Mouse (Mus musculus) hindbrain, embryonic 13.5 days (tissue): ENCODE measurements at regions not wholly inside any gene's neighbourhood (a gene's known extent, or its start where the extent isn't known, plus 50 kb on each side); places are given as distances from the start of the nearest gene placed in this dataset.
"Not testable (repeated sequence)": the region's sequence is repeated elsewhere in the genome, so short reads cannot be mapped to it uniquely, and the experiment has no call there.

Experiments used
- ATAC-seq: fragments of 200-750 bp; cut with Nextera tagmentation; 2 replicates; pipeline ENCODE4 v1.8.0; 2017; ENCODE audit warnings: moderate TSS enrichment; ENCODE audit not compliant: low FRiP score
- H3K27ac ChIP-seq: fragments of 300-500 bp; sonication (generic); 2 replicates; pipeline ENCODE4 v1.5.1; 2015; ENCODE audit warnings: inconsistent platforms, mild to moderate bottlenecking, moderate library complexity
- H3K27me3 ChIP-seq: fragments of 300-500 bp; sonication (generic); 2 replicates; pipeline ENCODE4 v1.6.1; 2015; ENCODE audit warnings: mild to moderate bottlenecking, inconsistent platforms
- H3K36me3 ChIP-seq: fragments of 300-500 bp; sonication (generic); 2 replicates; pipeline ENCODE4 v1.6.1; 2015; ENCODE audit warnings: mild to moderate bottlenecking, inconsistent platforms
- H3K4me1 ChIP-seq: fragments of 300-500 bp; sonication (generic); replicated peaks from 2 replicates; pipeline ENCODE4 v1.6.1; 2015; ENCODE audit warnings: inconsistent platforms
- H3K4me2 ChIP-seq: fragments of 300-500 bp; sonication (generic); 2 replicates; pipeline ENCODE4 v1.6.1; 2015; ENCODE audit warnings: inconsistent platforms, mild to moderate bottlenecking, moderate library complexity
- H3K4me3 ChIP-seq: fragments of 300-500 bp; sonication (generic); 2 replicates; pipeline ENCODE4 v1.5.1; 2015; ENCODE audit warnings: mild to moderate bottlenecking, inconsistent platforms
- H3K9ac ChIP-seq: fragments of 300-500 bp; sonication (generic); 2 replicates; pipeline ENCODE4 v1.6.1; 2015; ENCODE audit warnings: mild to moderate bottlenecking, inconsistent platforms
- H3K9me3 ChIP-seq: fragments of 300-500 bp; sonication (generic); 2 replicates; pipeline ENCODE4 v1.6.1; 2016; ENCODE audit warnings: inconsistent platforms
- WGBS: fragments of 180-500 bp; shearing (Covaris S2); methylation state at CpG from one replicate; pipeline ENCODE4 v1.1.7; 2015; 5-methylcytosine and 5-hydroxymethylcytosine counted together

DNA sequence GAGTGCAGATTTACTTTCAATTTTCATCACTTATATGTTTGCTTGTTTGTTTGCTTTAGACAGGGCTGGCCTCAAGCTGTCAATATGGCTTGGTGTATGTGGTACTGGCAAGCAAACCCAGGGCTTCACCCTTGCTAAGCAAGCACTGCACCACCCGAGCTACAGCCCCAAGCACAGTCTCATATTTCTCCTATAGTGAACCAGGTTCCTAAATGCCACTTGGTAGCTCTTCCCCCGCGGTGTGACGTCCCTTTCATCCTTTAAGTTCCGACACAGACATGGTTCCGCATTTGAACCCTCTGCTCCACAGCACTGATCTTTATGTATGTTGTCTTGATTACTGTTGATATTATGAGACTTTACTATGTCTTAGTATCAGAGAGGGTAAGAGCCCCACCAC is 93.4 kb upstream of the Dlg1 start:
- no peaks in the 10 kb centered on the region for H3K9me3 ChIP-seq
- H3K4me3 ChIP-seq = no peak overlapping the region
- H3K4me2 ChIP-seq = no peak overlapping the region
- no peak overlapping the region for H3K27ac ChIP-seq
- H3K27me3 ChIP-seq = no peaks in the 10 kb centered on the region
- no peak for ATAC-seq
- WGBS = 80% methylated on average over 6 of the region's 6 CpGs
- H3K9ac ChIP-seq = no peak overlapping the region
- no peaks in the 10 kb centered on the region for H3K4me1 ChIP-seq
- H3K36me3 ChIP-seq = no peaks in the 10 kb centered on the region

DNA sequence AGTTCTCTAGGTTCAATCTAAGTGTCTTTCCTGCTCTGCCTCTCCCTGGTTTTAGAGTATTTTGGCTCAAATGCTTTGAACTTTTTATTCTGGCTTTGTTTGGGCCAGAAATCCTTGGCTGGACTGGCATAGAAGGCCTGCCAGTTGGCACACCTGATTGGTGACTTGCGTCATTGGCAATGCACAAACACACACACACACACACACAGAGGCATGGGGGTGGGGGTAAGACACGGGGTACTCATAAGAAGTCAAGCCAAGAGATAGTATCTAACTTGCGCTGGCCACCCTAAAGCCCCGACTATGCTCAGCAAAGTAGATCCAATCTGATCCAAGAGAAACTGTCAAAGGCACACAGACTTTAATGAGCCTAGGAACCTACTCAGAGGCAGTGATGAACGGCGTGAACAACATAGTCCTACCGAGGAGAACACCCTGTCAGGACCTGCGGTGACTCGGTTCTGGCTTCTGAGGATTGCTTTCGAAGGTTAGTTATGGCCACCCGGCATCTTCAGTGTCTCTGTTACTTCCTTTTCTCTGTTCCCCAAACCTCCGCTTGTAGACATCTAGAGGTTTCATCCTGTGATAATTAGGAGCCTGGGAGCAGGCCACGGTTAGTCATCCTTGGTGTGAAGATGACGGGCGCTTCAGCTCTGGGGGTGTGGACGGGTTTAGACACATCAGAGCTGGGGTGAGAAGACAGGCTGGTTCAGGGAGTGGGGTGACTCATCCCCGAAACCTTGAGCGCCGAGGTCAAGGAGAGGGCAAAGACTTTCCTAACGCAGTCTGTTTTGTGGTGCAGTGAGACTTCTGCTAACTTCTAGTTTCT is 92.7 kb upstream of the Dlg1 start:
- Histone ChIP-seq H3K4me1 (peaks cover 2% of the 10 kb centered on the region; the same call in 1 of the 2 replicates), H3K36me3 (no peaks in the 10 kb centered on the region), H3K27ac (no peak overlapping the region), H3K27me3 (no peaks in the 10 kb centered on the region), H3K9me3 (no peaks in the 10 kb centered on the region), H3K4me3 (no peak overlapping the region), H3K9ac (no peak overlapping the region), H3K4me2 (no peak overlapping the region)
- no peak for ATAC-seq
- 94% methylated on average over 20 of the region's 20 CpGs for WGBS

DNA sequence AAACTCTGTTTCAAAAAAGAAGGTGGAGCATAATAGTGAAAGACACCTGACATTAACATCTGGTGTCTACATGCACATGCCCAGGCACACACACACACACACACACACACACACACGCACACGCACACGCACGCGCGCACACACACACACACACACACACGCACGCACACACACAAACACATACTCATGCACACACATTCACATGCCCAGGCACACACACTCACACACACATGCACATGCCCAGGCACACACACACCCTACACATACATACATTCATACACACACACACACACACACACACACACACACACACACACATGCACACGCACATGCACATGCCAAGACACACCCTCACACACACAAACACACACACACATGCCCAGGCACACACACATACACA is 89.4 kb upstream of the Dlg1 start:
- not testable (repeated sequence) for ATAC-seq, H3K36me3 ChIP-seq, H3K9me3 ChIP-seq, H3K9ac ChIP-seq, H3K27me3 ChIP-seq, H3K4me2 ChIP-seq, H3K4me3 ChIP-seq, H3K27ac ChIP-seq
- WGBS = 90% methylated on average over 9 of the region's 9 CpGs
- peaks cover 19% of the 10 kb centered on the region for H3K4me1 ChIP-seq

DNA sequence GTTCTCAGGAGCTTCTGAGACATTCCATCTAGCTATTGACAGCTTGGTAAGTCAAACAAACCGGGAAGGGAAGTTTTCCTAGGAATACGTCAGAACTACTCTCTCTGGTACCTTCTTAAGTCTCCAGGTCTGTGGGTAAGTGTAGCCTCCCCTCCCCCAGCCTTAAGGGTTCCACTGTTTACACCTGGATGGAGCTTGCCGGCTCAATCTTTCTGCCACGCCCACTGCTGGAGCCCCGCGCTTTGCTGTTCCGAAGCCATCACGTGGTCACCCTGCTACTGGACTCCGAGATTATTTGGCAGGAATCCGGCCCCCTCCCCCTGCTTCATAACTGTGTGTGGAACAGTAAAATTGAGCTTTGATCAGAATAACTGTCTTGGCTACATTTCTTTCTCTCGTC is 87.6 kb upstream of the Dlg1 start:
- not testable (repeated sequence) for H3K36me3 ChIP-seq, ATAC-seq, H3K27ac ChIP-seq, H3K4me3 ChIP-seq, H3K9me3 ChIP-seq, H3K9ac ChIP-seq, H3K27me3 ChIP-seq, H3K4me2 ChIP-seq
- WGBS = 52% methylated on average over 11 of the region's 11 CpGs
- H3K4me1 ChIP-seq = peaks cover 19% of the 10 kb centered on the region

DNA sequence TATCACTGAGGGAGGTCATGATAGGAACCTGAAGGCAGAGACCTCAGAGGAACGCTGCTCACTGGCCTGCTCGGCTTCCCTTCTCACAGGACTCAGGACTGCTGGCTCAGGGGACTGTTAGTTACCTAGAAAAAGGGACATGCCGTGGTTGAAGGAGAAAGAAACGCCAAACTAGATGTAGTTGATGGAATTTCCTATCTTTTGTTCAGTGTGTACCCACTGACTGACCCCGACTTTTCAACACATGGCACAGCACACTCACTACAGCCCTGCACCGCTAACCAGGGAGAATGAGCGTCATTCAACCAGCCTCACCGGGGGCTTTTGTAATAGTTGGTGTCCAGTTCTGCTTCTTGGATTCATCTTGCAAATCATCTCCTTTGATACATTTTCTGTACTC is 86.8 kb upstream of the Dlg1 start:
- Histone ChIP-seq H3K36me3 (no peaks in the 10 kb centered on the region), H3K4me1 (peaks cover 19% of the 10 kb centered on the region), H3K27ac (peak overlapping the region; percentile 4; the same call in 1 of the 2 replicates), H3K27me3 (no peaks in the 10 kb centered on the region), H3K9ac (no peak overlapping the region), H3K9me3 (no peaks in the 10 kb centered on the region), H3K4me2 (no peak overlapping the region), H3K4me3 (no peak overlapping the region)
- no peak for ATAC-seq
- WGBS = 41% methylated on average over 8 of the region's 8 CpGs

DNA sequence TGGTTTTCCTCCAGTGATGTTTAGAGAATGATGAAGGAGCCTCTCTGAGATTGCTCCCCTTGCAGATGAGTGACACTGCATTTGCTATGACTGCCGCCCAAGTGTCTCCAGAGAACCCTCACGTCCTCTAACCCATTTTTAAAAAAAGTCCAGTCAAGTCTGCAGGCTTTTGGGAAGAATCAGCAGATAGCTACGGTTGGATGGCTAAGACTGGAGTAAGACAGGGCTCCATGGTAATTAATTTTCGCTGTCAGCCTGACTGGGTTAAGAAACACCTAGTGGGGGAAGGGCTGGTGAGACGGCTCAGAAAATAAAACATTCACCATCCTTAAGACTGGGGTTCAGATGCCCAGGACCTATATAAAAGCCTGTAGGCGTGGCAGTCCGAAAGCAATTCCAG is 85.9 kb upstream of the Dlg1 start:
- no peaks in the 10 kb centered on the region for H3K36me3 ChIP-seq
- H3K27me3 ChIP-seq = no peaks in the 10 kb centered on the region
- no peak overlapping the region; the same call in 1 of the 2 replicates for H3K27ac ChIP-seq
- H3K9ac ChIP-seq = no peak overlapping the region
- no peak overlapping the region for H3K4me2 ChIP-seq
- peaks cover 19% of the 10 kb centered on the region for H3K4me1 ChIP-seq
- no peaks in the 10 kb centered on the region for H3K9me3 ChIP-seq
- no peak for ATAC-seq
- 57% methylated on average over 7 of the region's 7 CpGs for WGBS
- H3K4me3 ChIP-seq = no peak overlapping the region

DNA sequence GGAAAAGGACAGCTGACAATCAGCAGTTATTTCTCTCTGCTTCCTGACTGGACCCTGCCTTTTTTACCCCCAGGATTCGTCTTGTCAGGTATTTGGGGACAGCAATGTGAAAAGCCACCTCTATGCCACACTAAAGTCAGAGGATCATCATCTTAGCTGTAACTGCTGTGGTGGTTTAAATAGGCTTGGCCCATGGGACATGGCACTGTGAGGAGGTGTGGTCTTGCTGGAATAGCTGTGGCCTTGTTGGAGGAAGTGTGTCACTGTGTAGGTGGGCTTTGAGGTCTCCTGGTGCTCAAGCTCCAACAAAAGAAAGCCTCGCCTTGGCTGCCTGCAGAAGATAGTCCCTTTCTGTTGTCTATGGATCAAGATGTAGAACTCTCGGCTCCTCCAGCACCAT is 83.9 kb upstream of the Dlg1 start:
- Histone ChIP-seq H3K9me3 (no peaks in the 10 kb centered on the region), H3K9ac (no peak overlapping the region), H3K27ac (no peak overlapping the region), H3K4me1 (peaks cover 19% of the 10 kb centered on the region), H3K4me3 (no peak overlapping the region), H3K4me2 (no peak overlapping the region), H3K27me3 (no peaks in the 10 kb centered on the region), H3K36me3 (no peaks in the 10 kb centered on the region)
- 95% methylated on average over 3 of the region's 3 CpGs for WGBS
- no peak for ATAC-seq

DNA sequence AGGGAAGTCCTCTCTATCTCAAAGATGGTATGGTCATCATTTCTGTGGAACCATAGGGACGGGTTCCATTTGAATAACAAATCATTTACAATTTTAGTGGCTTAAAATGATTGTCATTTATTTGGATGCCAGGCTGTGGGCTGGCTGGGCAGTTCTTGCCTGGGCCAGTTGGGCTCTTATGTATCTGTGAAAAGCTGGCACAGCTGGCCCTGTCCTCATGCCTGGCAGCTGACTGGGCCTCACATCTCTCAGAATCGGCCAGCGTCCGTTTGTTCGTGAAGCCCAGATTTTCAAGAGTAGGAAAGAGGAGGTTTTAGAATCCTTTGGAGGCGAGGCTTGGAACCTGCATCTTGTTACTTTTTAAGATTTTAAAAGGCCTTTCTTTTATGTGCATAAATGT is 82.5 kb upstream of the Dlg1 start:
- whole genome bisulfite sequencing = 94% methylated on average over 6 of the region's 6 CpGs
- no peak overlapping the region for H3K9ac ChIP-seq

DNA sequence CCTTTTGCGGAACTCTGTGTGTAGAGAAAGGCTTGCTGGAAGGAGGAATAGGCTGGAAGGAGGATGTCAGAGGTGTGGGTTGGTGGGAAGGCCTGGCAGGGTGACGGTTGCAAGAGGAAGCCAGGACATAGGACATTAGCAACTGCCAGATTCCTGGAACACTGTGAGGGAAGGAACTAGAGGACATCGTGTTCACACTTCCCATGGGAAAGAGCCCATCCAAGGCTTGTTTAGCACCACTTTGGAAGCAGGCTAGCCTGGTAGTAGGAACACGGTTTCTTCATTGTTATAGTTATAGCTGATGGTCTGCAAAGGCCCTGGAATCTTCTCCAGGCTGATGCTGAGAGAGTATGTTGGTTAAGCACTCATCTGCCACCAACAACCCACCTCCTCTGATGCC is 80.4 kb upstream of the Dlg1 start:
- Histone ChIP-seq H3K4me3 (no peak overlapping the region), H3K4me1 (no peaks in the 10 kb centered on the region), H3K36me3 (no peaks in the 10 kb centered on the region), H3K27me3 (no peaks in the 10 kb centered on the region), H3K9me3 (no peaks in the 10 kb centered on the region), H3K27ac (no peak overlapping the region), H3K4me2 (no peak overlapping the region), H3K9ac (no peak overlapping the region)
- WGBS = 95% methylated on average over 4 of the region's 4 CpGs
- ATAC-seq = no peak

More for the DNA sequence above, 82.5 kb upstream of the Dlg1 start:
- peaks cover 15% of the 10 kb centered on the region for H3K4me1 ChIP-seq
- ATAC-seq = no peak
- H3K36me3 ChIP-seq = no peaks in the 10 kb centered on the region
- H3K4me2 ChIP-seq = no peak overlapping the region
- H3K27ac ChIP-seq = no peak overlapping the region
- no peaks in the 10 kb centered on the region for H3K27me3 ChIP-seq
- H3K4me3 ChIP-seq = no peak overlapping the region
- no peaks in the 10 kb centered on the region for H3K9me3 ChIP-seq

DNA sequence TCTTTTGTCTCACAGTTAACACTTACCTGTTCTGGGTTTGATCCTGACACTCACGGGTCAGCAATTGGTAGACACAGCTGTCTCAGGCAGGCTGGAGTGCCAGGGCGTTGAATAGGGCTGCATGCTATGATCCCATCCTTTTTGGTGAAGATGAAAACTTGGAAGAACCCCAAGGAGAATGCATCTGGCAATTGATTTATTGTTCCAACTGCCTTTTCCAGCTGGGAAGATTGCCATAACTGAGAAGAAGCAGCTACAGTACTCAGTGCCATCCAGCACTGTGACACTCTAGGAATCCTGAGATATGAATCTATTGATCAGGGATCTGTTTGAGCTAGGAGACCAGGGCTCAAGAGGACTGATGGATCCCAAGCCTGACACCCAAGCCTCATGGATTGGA is 79.6 kb upstream of the Dlg1 start:
- 91% methylated on average over 2 of the region's 2 CpGs for WGBS
- no peak overlapping the region for H3K4me3 ChIP-seq
- H3K9ac ChIP-seq = no peak overlapping the region
- H3K4me2 ChIP-seq = no peak overlapping the region
- H3K9me3 ChIP-seq = no peaks in the 10 kb centered on the region
- no peaks in the 10 kb centered on the region for H3K27me3 ChIP-seq
- no peak overlapping the region for H3K27ac ChIP-seq
- peaks cover 2% of the 10 kb centered on the region; the same call in 1 of the 2 replicates for H3K4me1 ChIP-seq
- ATAC-seq = no peak
- H3K36me3 ChIP-seq = no peaks in the 10 kb centered on the region

DNA sequence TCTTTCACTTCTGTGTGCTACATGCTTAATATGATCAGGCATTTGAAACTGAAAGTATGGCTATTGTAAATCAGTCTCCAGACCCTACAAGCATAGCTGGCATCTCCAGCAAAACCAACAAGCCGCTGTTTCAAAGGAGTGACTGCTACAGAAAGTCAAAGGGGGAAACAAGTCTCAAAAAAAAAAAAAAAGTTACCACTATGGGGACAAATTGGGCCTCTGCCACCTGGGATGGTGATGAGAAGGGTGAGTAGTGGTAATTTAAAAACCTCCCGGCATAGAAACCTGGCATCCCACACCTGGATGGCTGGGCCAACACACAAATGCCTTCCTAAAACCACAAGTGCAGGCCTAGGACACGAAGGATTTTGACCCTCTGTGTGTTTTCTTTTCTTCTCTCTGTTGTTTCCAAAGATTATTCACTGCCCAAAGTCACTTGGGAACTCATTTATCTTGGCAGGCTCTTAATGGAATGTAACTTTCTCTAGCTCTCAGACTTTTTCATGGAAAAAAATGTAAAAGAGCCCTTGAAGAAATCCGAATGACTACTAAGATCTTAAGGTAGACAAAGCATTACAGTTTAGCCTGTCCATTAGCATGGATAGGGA is 78.9 kb upstream of the Dlg1 start:
- H3K27ac ChIP-seq = no peak overlapping the region
- no peak overlapping the region for H3K4me2 ChIP-seq
- peaks cover 9% of the 10 kb centered on the region for H3K4me1 ChIP-seq
- no peak overlapping the region for H3K4me3 ChIP-seq
- no peaks in the 10 kb centered on the region for H3K9me3 ChIP-seq
- no peaks in the 10 kb centered on the region for H3K27me3 ChIP-seq
- no peak overlapping the region for H3K9ac ChIP-seq
- WGBS = 76% methylated on average over 4 of the region's 4 CpGs
- no peak for ATAC-seq
- no peaks in the 10 kb centered on the region for H3K36me3 ChIP-seq

DNA sequence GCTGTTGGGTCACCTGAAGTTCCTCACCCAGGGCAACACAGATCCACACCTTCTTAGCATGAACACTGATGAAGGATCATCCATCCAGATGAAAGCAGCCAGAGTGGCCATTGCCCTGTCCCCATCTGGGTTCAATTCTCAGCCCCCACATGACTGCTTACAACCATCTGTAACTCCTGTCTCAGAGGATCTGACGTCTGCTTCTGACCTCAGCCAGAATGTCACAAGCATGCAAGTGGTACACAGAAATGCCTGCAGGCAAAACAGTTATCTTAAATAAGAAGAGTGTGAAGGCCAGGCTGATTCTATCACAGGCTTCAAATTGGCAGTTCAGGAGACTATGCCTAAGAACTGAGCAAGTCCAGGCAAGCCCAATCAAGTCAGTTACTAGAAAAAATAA is 76.2 kb upstream of the Dlg1 start:
- Histone ChIP-seq H3K4me3 (no peak overlapping the region), H3K36me3 (no peaks in the 10 kb centered on the region), H3K9me3 (no peaks in the 10 kb centered on the region), H3K4me2 (no peak overlapping the region), H3K9ac (no peak overlapping the region), H3K4me1 (peaks cover 25% of the 10 kb centered on the region), H3K27me3 (no peaks in the 10 kb centered on the region), H3K27ac (no peak overlapping the region)
- WGBS = 60% methylated on average over 1 of the region's 1 CpGs
- ATAC-seq = no peak

DNA sequence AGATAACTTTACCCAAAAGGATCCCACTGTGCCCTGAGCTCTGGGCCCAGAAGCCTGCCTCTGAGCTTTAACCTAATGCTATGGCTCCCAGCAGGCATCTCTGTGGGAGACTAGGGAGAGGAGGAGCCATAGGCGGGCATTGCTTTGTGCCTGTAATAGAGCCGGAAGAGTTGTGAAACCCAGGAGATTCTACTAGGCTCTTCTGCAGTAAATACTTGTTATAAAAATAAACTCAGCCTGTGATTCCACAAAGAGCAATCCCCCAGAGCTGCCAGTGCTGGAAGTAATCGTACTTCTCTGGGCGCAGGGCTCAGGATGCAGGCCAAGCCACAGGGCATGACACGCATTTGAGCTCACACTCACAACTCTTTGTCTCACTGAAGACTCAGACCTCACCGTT is 73.7 kb upstream of the Dlg1 start:
- Histone ChIP-seq H3K36me3 (no peaks in the 10 kb centered on the region), H3K4me1 (peaks cover 45% of the 10 kb centered on the region), H3K27ac (peak overlapping the region; percentile 50), H3K4me3 (no peak overlapping the region), H3K9ac (0 out of 2 replicates have a peak overlapping the region, but pooled peaks have one; percentile 24), H3K4me2 (no peak overlapping the region), H3K27me3 (no peaks in the 10 kb centered on the region), H3K9me3 (no peaks in the 10 kb centered on the region)
- no peak for ATAC-seq
- WGBS = 25% methylated on average over 6 of the region's 6 CpGs
